Mouse (Mus musculus): ENCODE measurements at regions not wholly inside any gene's neighbourhood (a gene's known extent, or its start where the extent isn't known, plus 50 kb on each side); places are given as distances from the start of the nearest gene placed in this dataset.

- H3K36me3 ChIP-seq = no peaks in the 10 kb centered on the region
- H3K27ac ChIP-seq (replicated peaks) = no peak overlapping the region
- peak; percentile 24; the same call in 1 of the 2 replicates for ATAC-seq (ENCODE audit: low FRiP score, low read depth)
- H3K4me2 ChIP-seq = no peak overlapping the region
- WGBS = 44% methylated on average over 13 of the region's 13 CpGs
- no peak overlapping the region for H3K9ac ChIP-seq
- peaks cover 14% of the 10 kb centered on the region for H3K4me1 ChIP-seq (replicated peaks)
- H3K27me3 ChIP-seq = peaks cover 4% of the 10 kb centered on the region; the same call in 1 of the 2 replicates
- no peaks in the 10 kb centered on the region for H3K9me3 ChIP-seq
- H3K4me3 ChIP-seq = no peak overlapping the region
These were observed 165.3 kb upstream of the Tle3 start for GRCm38 (mm10) chr9:61206725-61207365.

DNA sequence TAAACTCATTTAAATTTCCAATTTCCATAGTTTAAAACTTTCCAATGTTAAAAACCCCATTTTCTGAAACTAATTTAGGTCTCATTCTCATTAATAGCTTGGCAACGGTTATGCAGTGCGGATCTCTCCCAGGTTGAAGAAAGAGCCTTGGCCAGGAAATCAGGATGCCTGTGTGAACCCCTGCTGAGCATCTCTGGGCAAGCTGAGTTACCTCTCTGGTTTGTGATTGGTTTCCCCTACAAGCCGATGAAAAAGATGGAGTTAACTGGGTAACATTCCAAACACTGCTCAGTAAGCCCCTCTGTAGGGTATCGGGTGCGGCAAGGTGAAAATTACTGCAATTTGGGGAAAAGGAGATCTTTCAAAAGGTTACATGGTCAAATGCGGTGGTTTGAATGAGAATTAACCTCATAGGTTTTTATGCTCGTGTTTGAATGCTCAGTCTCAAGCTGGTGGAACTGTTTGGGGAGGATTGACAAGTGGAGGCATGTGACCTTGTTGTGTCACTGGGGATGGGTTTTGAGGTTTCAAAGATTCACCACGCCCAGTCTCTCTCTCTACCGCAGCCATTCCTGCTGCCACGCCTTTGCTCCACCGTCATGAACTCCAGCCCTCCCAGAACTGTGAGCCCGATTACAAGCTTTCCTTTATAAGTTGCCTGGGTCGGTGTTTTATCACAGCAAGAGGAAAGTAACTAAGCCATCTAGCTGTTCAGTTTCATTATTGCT lies 164.6 kb upstream of the Tle3 start:
- ATAC-seq (ENCODE audit: low FRiP score, low read depth) = no peak
- 83% methylated on average over 13 of the region's 13 CpGs for WGBS

GRCm38 (mm10) chr9:61211627-61212026 lies 160.5 kb upstream of the Tle3 start:
- Histone ChIP-seq H3K4me3 (no peak overlapping the region), H3K4me2 (no peak overlapping the region), H3K9ac (no peak overlapping the region), H3K36me3 (no peaks in the 10 kb centered on the region), H3K9me3 (no peaks in the 10 kb centered on the region), H3K4me1 (replicated peaks) (peaks cover 16% of the 10 kb centered on the region), H3K27me3 (no peaks in the 10 kb centered on the region), H3K27ac (replicated peaks) (no peak overlapping the region)
- ATAC-seq (ENCODE audit: low FRiP score, low read depth) = no peak
- 65% methylated on average over 4 of the region's 4 CpGs for WGBS

More for the DNA sequence above, 164.6 kb upstream of the Tle3 start:
- Histone ChIP-seq H3K4me2 (no peak overlapping the region), H3K4me1 (replicated peaks) (peaks cover 14% of the 10 kb centered on the region), H3K9me3 (no peaks in the 10 kb centered on the region), H3K4me3 (no peak overlapping the region), H3K27ac (replicated peaks) (no peak overlapping the region), H3K9ac (no peak overlapping the region), H3K27me3 (peaks cover 4% of the 10 kb centered on the region; the same call in 1 of the 2 replicates), H3K36me3 (no peaks in the 10 kb centered on the region)

DNA sequence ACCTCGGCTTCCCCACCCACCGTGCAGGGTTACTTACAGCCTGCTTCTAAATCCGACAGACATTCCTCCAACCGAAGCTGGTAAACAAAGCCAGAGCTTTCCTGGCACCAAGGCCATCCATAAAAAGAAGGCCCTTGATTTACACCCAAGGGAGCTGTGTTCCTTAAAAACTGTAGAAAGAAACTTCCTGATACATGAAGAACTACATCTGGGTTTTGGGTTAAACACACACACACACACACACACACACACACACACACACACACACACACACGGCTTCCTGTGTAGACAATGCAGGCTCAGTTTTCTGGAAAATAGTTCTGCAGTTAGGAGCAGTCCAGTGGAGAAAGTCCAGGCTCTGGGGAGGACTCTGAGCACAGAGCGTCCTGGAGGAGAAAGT lies 157.2 kb upstream of the Tle3 start:
- no peak for ATAC-seq (ENCODE audit: low FRiP score, low read depth)
- H3K27ac ChIP-seq (replicated peaks) = no peak overlapping the region
- 0 out of 2 replicates have a peak, but pooled peaks cover 5% of the 10 kb centered on the region for H3K27me3 ChIP-seq
- H3K9ac ChIP-seq = no peak overlapping the region
- peaks cover 17% of the 10 kb centered on the region for H3K4me1 ChIP-seq (replicated peaks)
- no peaks in the 10 kb centered on the region for H3K9me3 ChIP-seq
- no peak overlapping the region for H3K4me2 ChIP-seq
- H3K4me3 ChIP-seq = no peak overlapping the region
- WGBS = 60% methylated on average over 6 of the region's 6 CpGs
- no peaks in the 10 kb centered on the region for H3K36me3 ChIP-seq

GRCm38 (mm10) chr9:61216012-61216770 lies 156.0 kb upstream of the Tle3 start:
- Histone ChIP-seq H3K4me3 (no peak overlapping the region), H3K4me1 (replicated peaks) (peaks cover 17% of the 10 kb centered on the region), H3K27ac (replicated peaks) (peak overlapping the region; percentile 2; the same call in 1 of the 2 replicates), H3K4me2 (no peak overlapping the region), H3K9ac (no peak overlapping the region), H3K27me3 (0 out of 2 replicates have a peak, but pooled peaks cover 5% of the 10 kb centered on the region), H3K9me3 (no peaks in the 10 kb centered on the region), H3K36me3 (no peaks in the 10 kb centered on the region)
- ATAC-seq (ENCODE audit: low FRiP score, low read depth) = peak; percentile 79
- 46% methylated on average over 13 of the region's 13 CpGs for WGBS

- H3K9ac ChIP-seq = no peak overlapping the region
- ATAC-seq (ENCODE audit: low FRiP score, low read depth) = no peak
- H3K4me1 ChIP-seq (replicated peaks) = peaks cover 17% of the 10 kb centered on the region
- no peak overlapping the region for H3K4me3 ChIP-seq
- WGBS = 60% methylated on average over 9 of the region's 9 CpGs
- no peak overlapping the region for H3K27ac ChIP-seq (replicated peaks)
- 0 out of 2 replicates have a peak, but pooled peaks cover 5% of the 10 kb centered on the region for H3K27me3 ChIP-seq
- no peak overlapping the region for H3K4me2 ChIP-seq
- no peaks in the 10 kb centered on the region for H3K36me3 ChIP-seq
- no peaks in the 10 kb centered on the region for H3K9me3 ChIP-seq
These were observed 152.1 kb upstream of the Tle3 start for GRCm38 (mm10) chr9:61220017-61220416.

GRCm38 (mm10) chr9:61222212-61223003 lies 149.8 kb upstream of the Tle3 start:
- H3K4me2 ChIP-seq = no peak overlapping the region
- H3K9me3 ChIP-seq = no peaks in the 10 kb centered on the region
- H3K27ac ChIP-seq (replicated peaks) = no peak overlapping the region
- peaks cover 7% of the 10 kb centered on the region for H3K4me1 ChIP-seq (replicated peaks)
- ATAC-seq (ENCODE audit: low FRiP score, low read depth) = no peak
- 0 out of 2 replicates have a peak, but pooled peaks cover 5% of the 10 kb centered on the region for H3K27me3 ChIP-seq
- WGBS = 80% methylated on average over 18 of the region's 18 CpGs
- no peak overlapping the region for H3K9ac ChIP-seq
- no peak overlapping the region for H3K4me3 ChIP-seq
- no peaks in the 10 kb centered on the region for H3K36me3 ChIP-seq

GRCm38 (mm10) chr9:61225020-61225652 lies 147.0 kb upstream of the Tle3 start:
- 86% methylated on average over 4 of the region's 4 CpGs for WGBS
- Histone ChIP-seq H3K36me3 (no peaks in the 10 kb centered on the region), H3K27ac (replicated peaks) (no peak overlapping the region), H3K4me2 (no peak overlapping the region), H3K4me3 (no peak overlapping the region), H3K27me3 (no peaks in the 10 kb centered on the region), H3K9ac (no peak overlapping the region), H3K4me1 (replicated peaks) (peaks cover 22% of the 10 kb centered on the region), H3K9me3 (no peaks in the 10 kb centered on the region)
- ATAC-seq (ENCODE audit: low FRiP score, low read depth) = no peak

DNA sequence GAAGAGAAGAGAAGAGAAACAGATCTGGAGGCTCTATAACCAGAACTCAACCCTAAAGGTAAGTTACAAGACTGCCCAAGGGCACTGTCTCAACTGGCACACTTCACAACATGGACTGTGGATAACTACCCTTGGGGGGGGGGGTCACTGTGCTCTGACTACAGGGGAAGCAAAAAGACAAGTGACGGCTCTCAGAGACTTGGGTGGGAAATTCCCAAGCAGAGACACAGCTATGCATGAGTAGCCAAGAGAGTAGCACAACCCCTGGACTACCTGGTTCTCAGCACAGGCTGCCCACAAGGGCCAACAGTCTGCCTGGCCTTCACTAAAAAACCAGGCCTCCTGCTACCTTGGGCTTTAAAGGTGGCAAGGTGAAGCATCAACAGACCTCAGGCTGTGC lies 146.3 kb upstream of the Tle3 start:
- Histone ChIP-seq H3K27me3 (no peaks in the 10 kb centered on the region), H3K9me3 (no peaks in the 10 kb centered on the region), H3K9ac (no peak overlapping the region), H3K36me3 (no peaks in the 10 kb centered on the region), H3K4me1 (replicated peaks) (peaks cover 22% of the 10 kb centered on the region), H3K4me2 (no peak overlapping the region), H3K27ac (replicated peaks) (no peak overlapping the region), H3K4me3 (no peak overlapping the region)
- ATAC-seq (ENCODE audit: low FRiP score, low read depth) = no peak
- WGBS = 84% methylated on average over 1 of the region's 1 CpGs

DNA sequence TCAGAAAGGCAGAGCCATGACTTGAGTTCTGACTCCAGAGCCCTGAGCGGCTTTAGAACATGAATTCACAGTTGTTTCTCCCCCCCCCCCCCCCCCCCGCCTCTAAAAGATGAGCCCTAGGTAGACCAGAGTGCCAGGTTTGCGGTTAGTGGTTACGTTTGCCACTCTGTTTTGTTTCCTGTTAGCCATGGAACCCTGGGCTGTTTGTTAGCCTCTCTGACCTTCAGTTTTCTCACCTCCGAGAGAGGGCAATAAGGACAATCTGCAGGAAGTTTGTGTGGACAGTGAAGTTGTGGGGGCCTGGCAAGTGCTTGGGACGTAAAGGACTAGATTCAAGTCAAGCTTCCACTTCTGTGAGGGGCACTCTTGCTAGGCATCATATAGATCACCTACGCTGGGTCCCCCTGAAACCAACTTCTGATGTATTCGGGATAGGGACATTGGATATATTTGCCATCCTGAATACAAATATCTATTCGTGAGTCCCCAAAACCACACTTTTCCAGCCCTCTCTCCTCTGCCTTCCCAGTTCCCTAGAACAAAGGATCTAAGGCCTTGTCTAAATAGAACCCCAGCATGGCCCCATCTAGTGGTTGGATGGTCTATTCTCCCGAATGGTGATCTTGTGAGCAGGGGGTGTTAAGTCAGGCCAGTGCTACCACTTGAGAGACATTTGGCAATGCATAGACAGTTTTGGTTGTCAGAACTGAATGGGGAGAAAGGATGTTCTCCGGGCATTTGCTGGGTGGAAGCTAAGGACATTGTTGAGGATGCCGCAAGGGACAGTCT lies 145.4 kb upstream of the Tle3 start:
- Histone ChIP-seq H3K4me3 (no peak overlapping the region), H3K4me2 (no peak overlapping the region), H3K36me3 (no peaks in the 10 kb centered on the region), H3K9me3 (no peaks in the 10 kb centered on the region), H3K4me1 (replicated peaks) (peaks cover 22% of the 10 kb centered on the region), H3K9ac (no peak overlapping the region), H3K27ac (replicated peaks) (no peak overlapping the region), H3K27me3 (no peaks in the 10 kb centered on the region; the same call in 1 of the 2 replicates)
- 84% methylated on average over 12 of the region's 12 CpGs for WGBS
- ATAC-seq (ENCODE audit: low FRiP score, low read depth) = no peak

Data from hindbrain, embryonic 15.5 days (tissue).